Mouse (Mus musculus) E14TG2a.4 (cell line): Measurements from ENCODE around the gene Rai14.

Source experiments
- H3K27me3 ChIP-seq: 2 replicates; pipeline ENCODE4 v1.6.1; 2014; ENCODE audit warnings: low read length, control low read depth; ENCODE audit not compliant: insufficient read depth
- H3K36me3 ChIP-seq: 2 replicates; pipeline ENCODE4 v1.6.1; 2014; ENCODE audit warnings: low read length, control low read depth; ENCODE audit not compliant: insufficient read depth
- H3K4me1 ChIP-seq: replicated peaks from 2 replicates; pipeline ENCODE4 v1.6.1; 2014; ENCODE audit warnings: low read depth, low read length, control low read depth
- H3K4me3 ChIP-seq: replicated peaks from 2 replicates; pipeline ENCODE4 v1.5.1; 2014; ENCODE audit warnings: mild to moderate bottlenecking, low read length
- H3K9me3 ChIP-seq: 2 replicates; pipeline ENCODE4 v1.6.1; 2014; ENCODE audit warnings: low read length, control low read depth
- CTCF ChIP-seq: conservative IDR thresholded peaks from 2 replicates; pipeline ENCODE4 v1.5.1; 2014; ENCODE audit warnings: low read length
- NANOG ChIP-seq: IDR thresholded peaks from 2 replicates; pipeline ENCODE4 v1.6.1; 2014; ENCODE audit warnings: borderline replicate concordance, low read length, mixed read lengths
- POU5F1 ChIP-seq: IDR thresholded peaks from 2 replicates; pipeline ENCODE4 v1.6.1; 2014; ENCODE audit warnings: low read length, borderline replicate concordance

The Rai14 gene

DNA sequence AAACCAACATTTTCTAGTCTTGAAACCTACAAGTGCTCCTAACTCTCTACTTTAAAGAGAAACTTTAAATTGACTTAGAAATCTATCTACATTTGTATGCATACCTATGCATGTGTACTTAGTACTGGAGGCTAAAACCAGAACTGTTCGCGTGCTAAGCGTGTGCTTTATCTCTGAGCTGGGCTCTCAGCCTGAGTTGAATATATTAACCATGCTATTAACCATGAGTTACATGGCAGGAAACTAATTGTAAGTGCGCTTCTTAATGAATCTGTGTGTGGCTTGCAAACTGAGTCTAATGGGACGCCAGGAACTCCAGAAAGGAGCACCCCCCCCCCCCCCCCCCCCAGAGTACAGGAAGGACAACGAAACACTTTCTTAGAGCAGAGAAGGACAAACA, 119.0 kb downstream of the Rai14 start:
- Histone ChIP-seq H3K4me3 (no peak overlapping the region), H3K4me1 (peaks cover 62% of the 10 kb centered on the region), H3K27me3 (no peaks in the 10 kb centered on the region), H3K9me3 (no peaks in the 10 kb centered on the region), H3K36me3 (peaks cover 53% of the 10 kb centered on the region)
- TF ChIP-seq POU5F1 (no peak), CTCF (no peak), NANOG (no peak)

DNA sequence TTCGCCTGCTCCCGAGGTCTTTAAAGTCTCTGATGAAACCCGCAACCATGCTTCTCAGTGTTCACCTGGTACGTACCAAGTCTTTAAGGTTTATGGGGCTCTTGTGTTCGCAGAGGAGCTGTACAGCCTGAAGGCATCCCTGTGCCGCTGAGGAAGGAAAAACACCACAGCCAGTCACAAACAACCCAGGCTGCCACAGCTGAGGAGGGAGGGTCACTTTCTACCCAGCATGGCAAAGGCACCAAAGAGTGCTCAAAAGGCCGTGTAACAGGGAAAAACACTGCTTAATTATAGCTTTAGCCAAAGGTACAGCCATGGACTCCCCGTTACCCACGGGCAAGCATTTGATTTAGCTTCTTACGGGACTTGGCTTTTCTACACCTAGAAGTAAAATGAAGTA, 119.5 kb downstream of the Rai14 start:
- H3K36me3 ChIP-seq: peaks cover 48% of the 10 kb centered on the region
- TF ChIP-seq CTCF (no peak), NANOG (no peak), POU5F1 (no peak)
- H3K9me3 ChIP-seq: no peaks in the 10 kb centered on the region
- H3K4me1 ChIP-seq: peaks cover 57% of the 10 kb centered on the region
- H3K27me3 ChIP-seq: no peaks in the 10 kb centered on the region
- no peak overlapping the region for H3K4me3 ChIP-seq

DNA sequence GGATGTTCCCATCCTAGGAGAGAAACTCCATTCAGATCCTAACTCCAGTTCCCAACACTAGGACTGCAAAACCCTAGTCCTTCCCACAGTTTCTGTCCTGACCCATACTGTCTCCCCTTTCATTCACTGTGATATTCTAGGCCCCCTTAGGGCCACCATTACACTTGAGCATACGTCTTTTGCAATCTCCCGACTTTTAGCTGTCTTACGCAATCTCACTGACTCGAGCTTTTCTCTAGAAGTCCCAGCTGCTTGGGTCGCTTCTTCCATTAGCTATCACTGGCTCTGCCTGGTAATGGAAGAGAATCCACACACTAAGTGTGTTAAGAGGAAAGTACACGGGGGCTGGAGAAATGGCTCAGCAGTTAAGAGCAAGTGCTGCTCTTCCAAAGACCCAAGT, 121.3 kb downstream of the Rai14 start:
- Histone ChIP-seq H3K4me3 (no peak overlapping the region), H3K36me3 (peaks cover 58% of the 10 kb centered on the region), H3K4me1 (peaks cover 38% of the 10 kb centered on the region), H3K27me3 (no peaks in the 10 kb centered on the region), H3K9me3 (no peaks in the 10 kb centered on the region)
- no peak for TF ChIP-seq POU5F1
- TF ChIP-seq CTCF: no peak
- TF ChIP-seq NANOG: no peak

DNA sequence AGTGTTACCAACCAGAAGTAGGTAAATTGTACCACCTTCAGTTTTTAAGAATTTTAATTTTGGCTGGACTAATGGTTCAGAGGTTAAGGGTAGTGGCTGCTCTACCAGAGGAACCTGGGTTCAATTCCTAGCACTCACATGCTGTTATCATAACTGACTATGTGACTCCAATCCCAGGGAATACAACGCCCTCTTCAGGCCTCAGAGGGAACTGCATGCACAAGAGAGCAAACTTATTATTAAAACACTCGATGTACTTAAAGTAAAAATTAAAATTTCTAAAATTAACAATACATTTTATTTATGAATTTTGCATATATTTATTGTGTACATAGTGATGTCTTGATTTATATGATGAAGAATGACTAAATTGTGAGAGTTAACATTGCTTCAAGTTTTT, 127.9 kb downstream of the Rai14 start:
- peaks cover 66% of the 10 kb centered on the region for H3K36me3 ChIP-seq
- H3K4me3 ChIP-seq: no peak overlapping the region
- no peak for TF ChIP-seq POU5F1
- peak; percentile 80 for TF ChIP-seq CTCF
- no peak for TF ChIP-seq NANOG
- H3K4me1 ChIP-seq: no peaks in the 10 kb centered on the region
- no peaks in the 10 kb centered on the region for H3K9me3 ChIP-seq
- no peaks in the 10 kb centered on the region for H3K27me3 ChIP-seq

DNA sequence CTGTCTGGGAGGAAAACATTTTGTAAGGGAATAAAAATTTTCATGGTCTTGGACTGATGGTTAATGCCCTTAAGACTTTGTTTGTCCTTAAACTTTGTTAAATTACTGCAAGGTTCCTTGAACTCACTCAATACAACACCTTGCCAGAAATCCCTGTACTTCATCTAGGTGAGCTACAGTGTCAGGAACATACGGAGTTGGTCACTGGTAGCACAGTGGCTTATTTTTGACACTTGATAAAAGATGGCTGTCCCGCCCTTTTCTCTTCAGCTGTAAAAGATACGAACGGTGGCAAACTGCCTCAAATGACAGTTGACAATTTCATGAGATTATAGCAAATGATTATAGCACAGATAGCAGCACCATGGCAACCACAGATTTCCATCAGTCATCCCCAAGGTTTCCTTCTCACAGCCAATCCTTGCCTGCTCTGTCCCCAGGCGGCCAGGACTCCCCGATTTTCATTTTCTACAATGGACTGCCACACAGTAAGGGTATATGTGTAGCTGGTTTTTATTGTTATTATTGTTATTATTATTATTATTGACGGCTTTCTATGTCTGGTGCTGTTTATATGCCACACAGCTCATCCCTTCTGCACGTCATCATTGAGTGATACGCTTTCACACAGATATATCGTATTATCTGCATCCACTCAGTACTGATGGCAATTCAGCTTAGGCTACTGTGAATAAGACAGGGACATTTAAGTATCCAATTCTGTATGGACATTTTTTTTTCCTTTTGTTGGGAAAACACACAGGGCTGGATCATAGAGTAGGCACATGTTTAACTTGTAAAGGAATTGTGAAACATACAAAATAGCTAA, 129.9 kb downstream of the Rai14 start:
- Histone ChIP-seq H3K4me3 (no peak overlapping the region), H3K36me3 (peaks cover 61% of the 10 kb centered on the region), H3K9me3 (no peaks in the 10 kb centered on the region), H3K27me3 (no peaks in the 10 kb centered on the region), H3K4me1 (no peaks in the 10 kb centered on the region)
- TF ChIP-seq CTCF (no peak), NANOG (no peak)

DNA sequence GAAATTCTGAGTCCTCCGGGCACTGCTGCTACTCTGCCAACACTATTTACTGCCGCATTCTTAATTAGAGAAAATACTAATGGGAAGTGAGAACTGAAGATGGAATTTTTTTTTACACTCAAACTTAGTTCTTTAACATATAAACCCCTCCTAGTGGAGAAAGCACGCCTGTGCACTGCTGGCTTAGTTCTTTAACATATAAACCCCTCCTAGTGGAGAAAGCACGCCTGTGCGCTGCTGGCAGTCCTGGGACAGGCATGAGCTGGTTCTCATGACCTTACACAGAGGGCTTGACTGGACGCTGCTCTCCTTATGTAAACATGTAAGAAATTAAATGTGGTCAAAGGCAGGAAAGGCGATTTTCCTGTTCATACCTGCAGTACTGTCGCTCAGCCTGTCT, 131.0 kb downstream of the Rai14 start:
- Histone ChIP-seq H3K27me3 (no peaks in the 10 kb centered on the region), H3K4me1 (no peaks in the 10 kb centered on the region), H3K36me3 (peaks cover 64% of the 10 kb centered on the region), H3K9me3 (no peaks in the 10 kb centered on the region), H3K4me3 (no peak overlapping the region)
- TF ChIP-seq CTCF (peak; percentile 89), NANOG (no peak), POU5F1 (no peak)

DNA sequence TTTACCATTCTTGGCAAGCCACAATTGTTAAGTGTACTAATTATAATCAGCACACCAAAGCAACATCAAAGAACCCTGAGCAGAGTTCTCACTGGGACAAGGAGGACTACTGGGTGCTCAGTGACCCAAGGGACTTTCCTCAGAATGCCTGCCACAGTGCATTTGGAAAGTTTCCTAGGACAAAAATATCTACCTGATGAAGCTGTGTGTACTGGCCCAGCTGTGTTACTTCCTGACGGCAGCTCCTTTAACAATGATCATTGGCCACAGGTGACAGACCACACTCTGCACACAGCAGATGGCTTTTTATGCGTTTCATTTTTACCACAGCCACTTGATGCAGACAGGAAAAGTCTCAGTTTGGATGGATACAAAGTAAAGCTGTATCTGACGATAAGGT, 135.3 kb downstream of the Rai14 start:
- Histone ChIP-seq H3K4me1 (peaks cover 5% of the 10 kb centered on the region; the same call in 1 of the 2 replicates), H3K36me3 (peaks cover 66% of the 10 kb centered on the region), H3K9me3 (no peaks in the 10 kb centered on the region), H3K4me3 (no peak overlapping the region), H3K27me3 (no peaks in the 10 kb centered on the region)
- no peak for TF ChIP-seq CTCF
- no peak for TF ChIP-seq NANOG
- no peak for TF ChIP-seq POU5F1

DNA sequence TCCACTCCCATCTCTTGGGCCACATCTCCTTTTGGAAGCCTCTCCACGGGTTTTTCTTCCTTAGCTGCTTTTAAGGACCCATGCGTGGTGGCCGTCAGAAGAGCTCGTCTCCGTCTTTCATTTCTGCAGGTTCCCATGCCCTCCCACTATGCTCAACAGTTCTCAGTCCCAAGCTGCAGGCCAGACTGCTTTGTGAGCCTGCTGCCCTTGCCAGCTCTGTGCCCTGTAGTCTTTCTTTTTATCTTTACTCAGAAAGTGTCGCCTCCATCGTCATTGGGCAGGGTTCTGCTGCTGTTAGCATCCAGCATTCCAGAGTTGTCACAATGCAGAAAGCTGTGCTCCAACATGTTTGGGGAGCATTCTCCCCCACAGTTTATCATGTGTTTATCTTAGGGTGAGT, 147.9 kb downstream of the Rai14 start:
- Histone ChIP-seq H3K4me1 (peaks cover 14% of the 10 kb centered on the region), H3K36me3 (peaks cover 46% of the 10 kb centered on the region), H3K27me3 (no peaks in the 10 kb centered on the region), H3K4me3 (no peak overlapping the region), H3K9me3 (peaks cover 17% of the 10 kb centered on the region)
- TF ChIP-seq CTCF (no peak), POU5F1 (no peak), NANOG (no peak)

DNA sequence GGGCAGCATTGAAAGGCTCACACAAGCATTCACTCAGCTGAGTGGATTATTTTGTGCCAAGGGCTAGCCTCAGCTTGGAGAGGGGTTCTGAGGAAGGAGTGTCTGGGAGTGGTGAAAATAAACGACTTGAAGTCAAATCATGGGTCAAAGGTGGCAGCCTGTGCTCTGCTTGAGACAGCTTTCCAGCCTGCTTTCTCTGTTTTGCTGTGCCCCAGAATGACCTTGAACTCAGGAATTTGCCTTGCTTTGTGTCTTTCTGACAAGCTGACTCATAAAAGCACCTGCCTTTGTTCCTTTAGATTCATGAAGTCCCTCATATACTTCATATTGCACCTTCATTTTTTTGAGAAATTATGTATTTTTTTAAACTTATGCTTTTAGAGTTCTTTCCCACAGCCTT, 150.2 kb downstream of the Rai14 start:
- Histone ChIP-seq H3K36me3 (peaks cover 24% of the 10 kb centered on the region), H3K9me3 (peaks cover 17% of the 10 kb centered on the region), H3K27me3 (no peaks in the 10 kb centered on the region), H3K4me1 (peaks cover 14% of the 10 kb centered on the region), H3K4me3 (no peak overlapping the region)
- TF ChIP-seq CTCF (no peak), NANOG (no peak), POU5F1 (no peak)
